Mouse (Mus musculus): ENCODE results near the gene Gm45062.

The Gm45062 gene

GRCm38 (mm10) chr6:8419485-8420186 lies 160.4 kb downstream of the Gm45062 start:
- DNase-seq (ENCODE audit: low spot score): no peak

- no peak for DNase-seq (ENCODE audit: low spot score)
These were observed 160.9 kb downstream of the Gm45062 start for GRCm38 (mm10) chr6:8420187-8420503.

- DNase-seq (ENCODE audit: low spot score): no peak
These were observed 162.2 kb downstream of the Gm45062 start for GRCm38 (mm10) chr6:8421421-8421820.

GRCm38 (mm10) chr6:8421959-8422581 lies 162.8 kb downstream of the Gm45062 start:
- peak; percentile 24 for DNase-seq (ENCODE audit: low spot score)

- no peak for DNase-seq (ENCODE audit: low spot score)
These were observed 163.9 kb downstream of the Gm45062 start for GRCm38 (mm10) chr6:8423142-8423541.

- no peak for DNase-seq (ENCODE audit: low spot score)
These were observed 168.4 kb downstream of the Gm45062 start for GRCm38 (mm10) chr6:8427692-8428091.

GRCm38 (mm10) chr6:8430610-8431234 lies 171.5 kb downstream of the Gm45062 start:
- no peak for DNase-seq (ENCODE audit: low spot score)

- DNase-seq (ENCODE audit: low spot score): no peak
These were observed 173.9 kb downstream of the Gm45062 start for GRCm38 (mm10) chr6:8433179-8433578.

GRCm38 (mm10) chr6:8437937-8438336 lies 178.7 kb downstream of the Gm45062 start:
- DNase-seq (ENCODE audit: low spot score): no peak

GRCm38 (mm10) chr6:8441814-8442213 lies 182.6 kb downstream of the Gm45062 start:
- no peak for DNase-seq (ENCODE audit: low spot score)

GRCm38 (mm10) chr6:8446786-8447185 lies 187.5 kb downstream of the Gm45062 start:
- peak; percentile 56 for DNase-seq (ENCODE audit: low spot score)

- DNase-seq (ENCODE audit: low spot score): no peak
These were observed 196.3 kb downstream of the Gm45062 start for GRCm38 (mm10) chr6:8455599-8455998.

- peak; percentile 54 for DNase-seq (ENCODE audit: low spot score)
These were observed 199.3 kb downstream of the Gm45062 start for GRCm38 (mm10) chr6:8458596-8458995.

- DNase-seq (ENCODE audit: low spot score): no peak
These were observed 203.2 kb downstream of the Gm45062 start for GRCm38 (mm10) chr6:8462447-8462846.

- DNase-seq (ENCODE audit: low spot score): no peak
These were observed 206.1 kb downstream of the Gm45062 start for GRCm38 (mm10) chr6:8465388-8465787.

GRCm38 (mm10) chr6:8465985-8466384 lies 206.7 kb downstream of the Gm45062 start:
- no peak for DNase-seq (ENCODE audit: low spot score)

GRCm38 (mm10) chr6:8467667-8468337 lies 208.6 kb downstream of the Gm45062 start:
- no peak for DNase-seq (ENCODE audit: low spot score)

GRCm38 (mm10) chr6:8469918-8470317 lies 210.7 kb downstream of the Gm45062 start:
- no peak for DNase-seq (ENCODE audit: low spot score)

- peak; percentile 42 for DNase-seq (ENCODE audit: low spot score)
These were observed 212.9 kb downstream of the Gm45062 start for GRCm38 (mm10) chr6:8472125-8472524.

- DNase-seq (ENCODE audit: low spot score): peak; percentile 89
These were observed 213.7 kb downstream of the Gm45062 start for GRCm38 (mm10) chr6:8472915-8473314.

- DNase-seq (ENCODE audit: low spot score): peak; percentile 91
These were observed 214.2 kb downstream of the Gm45062 start for GRCm38 (mm10) chr6:8473498-8473897.

- DNase-seq (ENCODE audit: low spot score): no peak
These were observed 215.1 kb downstream of the Gm45062 start for GRCm38 (mm10) chr6:8474316-8474715.

GRCm38 (mm10) chr6:8474820-8475219 lies 215.6 kb downstream of the Gm45062 start:
- DNase-seq (ENCODE audit: low spot score): no peak

Measured in adipocyte (in vitro differentiated cells).